Mouse (Mus musculus): ENCODE measurements around the gene Pde4b.

Gene Pde4b

DNA sequence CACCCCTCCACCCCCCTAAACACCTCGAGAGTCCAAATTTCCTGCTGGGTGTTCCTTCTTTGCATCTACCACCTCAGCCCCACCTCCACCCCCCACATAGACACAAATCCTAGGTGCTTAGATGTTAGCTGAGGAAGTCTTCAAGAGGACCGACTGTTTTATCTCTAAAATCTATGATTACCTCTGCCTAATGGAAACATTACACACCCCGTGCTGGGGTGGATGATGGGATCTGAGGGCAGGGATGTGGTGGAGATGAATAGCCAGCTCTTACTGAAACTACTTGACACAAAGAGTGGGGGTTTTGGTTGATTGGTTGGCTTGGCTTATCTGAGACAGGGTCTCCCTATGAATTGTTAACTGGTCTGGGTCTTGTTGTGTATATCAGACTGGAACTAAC lies 471.0 kb downstream of the Pde4b start:
- Histone ChIP-seq H3K4me3 (replicated peaks; ENCODE audit: low read length) (no peak overlapping the region), H3K27me3 (ENCODE audit: insufficient read depth, low read length) (0 out of 2 replicates have a peak, but pooled peaks cover 4% of the 10 kb centered on the region)
- TF ChIP-seq NANOG (IDR thresholded peaks at IDR 0.05; ENCODE audit: borderline replicate concordance, low read length) (no peak), POU5F1 (IDR thresholded peaks at IDR 0.05; ENCODE audit: borderline replicate concordance, low read length) (no peak), CTCF (conservative IDR thresholded peaks at IDR 0.05; ENCODE audit: low read length) (no peak)

DNA sequence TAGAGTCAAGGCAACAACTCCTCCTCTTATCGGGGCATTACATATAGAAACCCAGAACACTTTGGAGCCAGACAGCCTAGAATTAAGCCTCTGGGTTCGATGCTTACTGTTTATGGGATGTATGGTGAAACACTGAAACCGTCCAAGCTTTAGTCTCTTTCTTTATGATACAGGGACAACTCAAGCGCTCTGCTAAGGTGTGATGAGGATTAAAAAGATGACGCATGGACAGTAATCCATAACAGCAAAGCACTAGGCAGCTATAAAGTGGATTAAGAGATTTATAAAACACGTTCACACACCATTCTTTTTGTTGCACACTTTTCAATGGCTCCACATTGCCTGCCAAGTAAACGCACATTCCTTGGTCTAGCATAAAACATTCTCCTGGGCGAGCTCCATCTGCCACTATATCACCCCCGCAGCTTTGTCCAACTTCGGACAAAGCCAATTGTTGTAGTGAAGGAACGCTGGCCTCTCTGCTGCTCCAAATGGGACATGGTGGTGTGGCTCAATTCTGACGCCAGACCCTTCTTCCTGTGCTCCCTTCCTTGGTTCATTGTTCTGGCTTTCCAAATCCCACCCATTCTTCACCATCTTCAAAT lies 473.4 kb downstream of the Pde4b start:
- Histone ChIP-seq H3K4me1 (replicated peaks; ENCODE audit: low read depth, low read length) (no peaks in the 10 kb centered on the region), H3K9me3 (ENCODE audit: low read length) (no peaks in the 10 kb centered on the region), H3K4me3 (replicated peaks; ENCODE audit: low read length) (no peak overlapping the region), H3K27me3 (ENCODE audit: insufficient read depth, low read length) (no peaks in the 10 kb centered on the region), H3K36me3 (ENCODE audit: insufficient read depth, low read length) (no peaks in the 10 kb centered on the region)
- TF ChIP-seq POU5F1 (IDR thresholded peaks at IDR 0.05; ENCODE audit: borderline replicate concordance, low read length): no peak
- TF ChIP-seq CTCF (conservative IDR thresholded peaks at IDR 0.05; ENCODE audit: low read length): no peak
- TF ChIP-seq NANOG (IDR thresholded peaks at IDR 0.05; ENCODE audit: borderline replicate concordance, low read length): no peak

More for the DNA sequence above, 471.0 kb downstream of the Pde4b start:
- Histone ChIP-seq H3K4me1 (replicated peaks; ENCODE audit: low read depth, low read length) (no peaks in the 10 kb centered on the region), H3K36me3 (ENCODE audit: insufficient read depth, low read length) (no peaks in the 10 kb centered on the region), H3K9me3 (ENCODE audit: low read length) (no peaks in the 10 kb centered on the region)

DNA sequence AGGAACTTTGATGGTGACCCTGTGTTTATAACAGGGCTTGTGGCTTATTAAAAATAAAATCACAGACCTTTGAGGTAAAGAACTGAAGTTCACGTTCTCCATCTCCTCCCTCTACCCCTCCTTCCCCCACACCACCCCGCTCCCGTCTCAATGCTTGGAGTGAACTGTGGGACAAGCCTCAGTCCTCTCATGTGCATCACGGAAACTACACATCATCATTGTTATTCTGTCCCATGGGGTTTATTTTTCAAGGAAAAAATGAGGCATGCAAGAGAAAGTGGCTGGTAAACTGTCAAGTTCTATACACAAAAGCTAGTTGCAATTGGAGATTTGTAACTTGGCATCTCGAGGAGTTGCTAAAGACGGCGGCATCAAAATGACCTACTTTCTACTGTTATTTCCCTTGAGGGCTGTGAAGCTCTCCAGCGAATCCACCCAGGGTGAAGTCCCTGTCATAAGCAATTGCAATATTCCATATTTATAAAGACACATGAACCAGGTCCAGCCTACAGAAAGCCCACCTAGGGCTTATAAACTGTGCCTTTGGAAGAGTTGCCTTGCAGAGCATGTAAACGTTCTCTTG lies 476.0 kb downstream of the Pde4b start:
- no peaks in the 10 kb centered on the region for H3K9me3 ChIP-seq (ENCODE audit: low read length)
- no peak overlapping the region for H3K4me3 ChIP-seq (replicated peaks; ENCODE audit: low read length)
- H3K4me1 ChIP-seq (replicated peaks; ENCODE audit: low read depth, low read length): no peaks in the 10 kb centered on the region
- TF ChIP-seq POU5F1 (IDR thresholded peaks at IDR 0.05; ENCODE audit: borderline replicate concordance, low read length): no peak
- TF ChIP-seq NANOG (IDR thresholded peaks at IDR 0.05; ENCODE audit: borderline replicate concordance, low read length): no peak
- no peak for TF ChIP-seq CTCF (conservative IDR thresholded peaks at IDR 0.05; ENCODE audit: low read length)
- no peaks in the 10 kb centered on the region for H3K36me3 ChIP-seq (ENCODE audit: insufficient read depth, low read length)
- H3K27me3 ChIP-seq (ENCODE audit: insufficient read depth, low read length): no peaks in the 10 kb centered on the region

DNA sequence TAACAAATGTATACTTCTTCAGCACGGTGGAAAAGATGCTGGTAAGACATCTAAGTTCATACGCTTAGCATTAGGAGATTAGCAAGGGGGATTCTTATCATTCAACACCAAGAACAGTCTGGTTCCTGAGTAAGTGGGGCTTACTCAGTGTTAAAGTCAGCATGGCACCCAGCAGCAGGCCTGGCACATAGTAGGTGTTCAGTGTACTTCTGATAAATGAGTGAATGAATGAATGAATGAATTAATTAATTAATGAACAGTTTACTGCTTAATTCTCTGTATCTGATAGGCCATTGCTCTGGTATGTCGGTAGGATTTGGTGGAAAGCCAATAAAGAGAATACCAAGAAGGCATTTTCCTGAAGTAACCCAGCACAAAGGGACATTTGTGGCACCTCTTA lies 476.9 kb downstream of the Pde4b start:
- Histone ChIP-seq H3K4me3 (replicated peaks; ENCODE audit: low read length) (no peak overlapping the region), H3K27me3 (ENCODE audit: insufficient read depth, low read length) (0 out of 2 replicates have a peak, but pooled peaks cover 3% of the 10 kb centered on the region), H3K4me1 (replicated peaks; ENCODE audit: low read depth, low read length) (no peaks in the 10 kb centered on the region), H3K36me3 (ENCODE audit: insufficient read depth, low read length) (no peaks in the 10 kb centered on the region), H3K9me3 (ENCODE audit: low read length) (no peaks in the 10 kb centered on the region)
- TF ChIP-seq NANOG (IDR thresholded peaks at IDR 0.05; ENCODE audit: borderline replicate concordance, low read length): no peak
- no peak for TF ChIP-seq CTCF (conservative IDR thresholded peaks at IDR 0.05; ENCODE audit: low read length)
- no peak for TF ChIP-seq POU5F1 (IDR thresholded peaks at IDR 0.05; ENCODE audit: borderline replicate concordance, low read length)

DNA sequence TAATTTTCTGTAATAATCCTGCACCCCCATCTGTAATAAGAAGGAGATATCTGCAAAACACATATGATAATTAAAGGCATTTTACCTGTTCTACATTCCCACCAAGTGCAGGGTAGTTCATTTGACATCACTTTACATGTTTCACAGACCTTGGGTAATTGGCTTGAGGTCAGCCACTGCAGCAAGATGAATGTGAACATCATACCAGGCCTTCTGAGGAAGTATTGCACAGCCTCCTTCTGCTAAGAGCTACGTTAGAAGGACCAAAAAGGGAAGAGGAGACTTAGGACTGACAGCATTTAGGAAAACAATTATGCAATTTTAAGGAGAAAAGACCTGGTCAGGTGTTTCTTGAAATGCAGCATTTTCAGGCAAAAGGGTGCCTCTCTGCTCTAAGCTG lies 479.1 kb downstream of the Pde4b start:
- H3K36me3 ChIP-seq (ENCODE audit: insufficient read depth, low read length): no peaks in the 10 kb centered on the region
- no peaks in the 10 kb centered on the region for H3K9me3 ChIP-seq (ENCODE audit: low read length)
- H3K4me1 ChIP-seq (replicated peaks; ENCODE audit: low read depth, low read length): peaks cover 9% of the 10 kb centered on the region
- TF ChIP-seq CTCF (conservative IDR thresholded peaks at IDR 0.05; ENCODE audit: low read length) (no peak), NANOG (IDR thresholded peaks at IDR 0.05; ENCODE audit: borderline replicate concordance, low read length) (no peak), POU5F1 (IDR thresholded peaks at IDR 0.05; ENCODE audit: borderline replicate concordance, low read length) (no peak)
- H3K27me3 ChIP-seq (ENCODE audit: insufficient read depth, low read length): peaks cover 13% of the 10 kb centered on the region
- no peak overlapping the region for H3K4me3 ChIP-seq (replicated peaks; ENCODE audit: low read length)

DNA sequence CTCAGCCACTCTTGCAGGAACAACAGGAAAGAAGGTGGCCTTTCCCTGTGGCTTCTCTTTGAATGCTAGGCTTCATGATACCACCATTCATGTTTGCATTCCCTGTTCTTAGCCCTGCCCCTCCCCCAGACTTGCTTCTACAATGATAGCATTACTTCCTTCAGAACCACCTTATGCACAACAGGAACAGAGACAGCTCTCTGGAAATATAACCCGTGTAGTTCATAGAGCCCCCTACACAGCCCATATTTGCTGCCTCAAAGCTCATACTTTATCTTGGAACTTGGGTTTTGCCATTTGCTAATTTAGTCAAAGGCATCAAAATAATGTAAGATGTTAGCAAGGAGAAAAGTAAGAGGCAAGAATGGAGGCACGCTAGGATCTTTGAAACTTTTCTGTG lies 479.8 kb downstream of the Pde4b start:
- TF ChIP-seq NANOG (IDR thresholded peaks at IDR 0.05; ENCODE audit: borderline replicate concordance, low read length) (no peak), POU5F1 (IDR thresholded peaks at IDR 0.05; ENCODE audit: borderline replicate concordance, low read length) (no peak), CTCF (conservative IDR thresholded peaks at IDR 0.05; ENCODE audit: low read length) (no peak)
- Histone ChIP-seq H3K9me3 (ENCODE audit: low read length) (no peaks in the 10 kb centered on the region), H3K36me3 (ENCODE audit: insufficient read depth, low read length) (no peaks in the 10 kb centered on the region), H3K4me1 (replicated peaks; ENCODE audit: low read depth, low read length) (peaks cover 9% of the 10 kb centered on the region), H3K4me3 (replicated peaks; ENCODE audit: low read length) (no peak overlapping the region), H3K27me3 (ENCODE audit: insufficient read depth, low read length) (peaks cover 17% of the 10 kb centered on the region)

DNA sequence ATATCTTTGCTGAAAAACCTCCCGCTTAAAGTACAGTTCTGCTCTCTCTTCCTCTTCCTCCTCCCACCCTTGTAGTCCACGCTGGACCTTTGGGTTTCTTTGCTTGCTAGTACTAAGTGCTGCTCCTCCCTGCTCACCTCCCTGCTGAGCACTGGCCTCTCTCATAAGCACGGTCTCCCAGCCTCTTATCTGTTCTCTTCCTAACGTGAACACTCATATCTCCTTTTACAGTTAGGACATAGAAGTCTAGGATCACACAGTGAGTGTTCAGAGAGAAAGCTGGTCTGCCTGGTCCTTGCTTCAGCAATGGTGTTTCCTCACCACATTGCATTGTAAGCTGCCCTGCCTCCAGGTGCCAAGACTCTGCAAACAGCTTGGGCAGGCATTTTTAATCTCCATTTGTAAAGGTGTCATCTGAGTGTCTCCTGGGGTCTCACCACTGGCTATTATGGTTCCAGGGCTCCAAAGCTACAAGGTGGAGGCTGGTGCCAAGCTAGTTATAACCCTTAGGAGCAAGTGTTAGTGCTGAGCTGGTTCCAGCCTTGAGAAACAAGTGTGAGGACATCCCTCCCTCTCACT lies 480.4 kb downstream of the Pde4b start:
- TF ChIP-seq POU5F1 (IDR thresholded peaks at IDR 0.05; ENCODE audit: borderline replicate concordance, low read length) (no peak), NANOG (IDR thresholded peaks at IDR 0.05; ENCODE audit: borderline replicate concordance, low read length) (no peak), CTCF (conservative IDR thresholded peaks at IDR 0.05; ENCODE audit: low read length) (no peak)
- peaks cover 21% of the 10 kb centered on the region for H3K27me3 ChIP-seq (ENCODE audit: insufficient read depth, low read length)
- H3K9me3 ChIP-seq (ENCODE audit: low read length): no peaks in the 10 kb centered on the region
- no peaks in the 10 kb centered on the region for H3K36me3 ChIP-seq (ENCODE audit: insufficient read depth, low read length)
- no peak overlapping the region for H3K4me3 ChIP-seq (replicated peaks; ENCODE audit: low read length)
- peaks cover 9% of the 10 kb centered on the region for H3K4me1 ChIP-seq (replicated peaks; ENCODE audit: low read depth, low read length)

DNA sequence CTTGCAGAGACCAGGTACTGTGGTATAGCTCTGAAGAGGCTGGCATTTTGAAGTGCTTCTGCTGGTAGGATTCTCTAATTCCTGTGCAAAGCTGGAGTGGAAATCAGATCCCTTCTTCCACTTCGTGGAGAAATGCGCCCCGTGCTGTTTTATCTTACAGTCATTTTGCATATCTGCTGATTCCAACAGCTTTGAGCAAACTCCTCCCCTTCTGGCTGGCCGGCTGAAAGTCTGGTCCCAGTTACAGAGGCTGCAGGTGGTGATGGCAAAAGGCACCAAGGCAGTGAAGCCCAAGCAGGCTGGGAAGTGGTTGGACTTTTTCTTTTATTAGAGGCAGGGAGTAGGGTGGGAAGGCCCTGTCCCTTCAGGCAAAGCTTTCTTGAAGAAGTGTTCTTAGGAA lies 481.2 kb downstream of the Pde4b start:
- H3K9me3 ChIP-seq (ENCODE audit: low read length): no peaks in the 10 kb centered on the region
- no peak for TF ChIP-seq POU5F1 (IDR thresholded peaks at IDR 0.05; ENCODE audit: borderline replicate concordance, low read length)
- no peak for TF ChIP-seq NANOG (IDR thresholded peaks at IDR 0.05; ENCODE audit: borderline replicate concordance, low read length)
- TF ChIP-seq CTCF (conservative IDR thresholded peaks at IDR 0.05; ENCODE audit: low read length): no peak
- peaks cover 9% of the 10 kb centered on the region for H3K4me1 ChIP-seq (replicated peaks; ENCODE audit: low read depth, low read length)
- H3K27me3 ChIP-seq (ENCODE audit: insufficient read depth, low read length): peaks cover 26% of the 10 kb centered on the region
- no peaks in the 10 kb centered on the region for H3K36me3 ChIP-seq (ENCODE audit: insufficient read depth, low read length)
- H3K4me3 ChIP-seq (replicated peaks; ENCODE audit: low read length): no peak overlapping the region
